8 mouse cellular contexts compared by ENCODE assay signal in the genomic region with DNA sequence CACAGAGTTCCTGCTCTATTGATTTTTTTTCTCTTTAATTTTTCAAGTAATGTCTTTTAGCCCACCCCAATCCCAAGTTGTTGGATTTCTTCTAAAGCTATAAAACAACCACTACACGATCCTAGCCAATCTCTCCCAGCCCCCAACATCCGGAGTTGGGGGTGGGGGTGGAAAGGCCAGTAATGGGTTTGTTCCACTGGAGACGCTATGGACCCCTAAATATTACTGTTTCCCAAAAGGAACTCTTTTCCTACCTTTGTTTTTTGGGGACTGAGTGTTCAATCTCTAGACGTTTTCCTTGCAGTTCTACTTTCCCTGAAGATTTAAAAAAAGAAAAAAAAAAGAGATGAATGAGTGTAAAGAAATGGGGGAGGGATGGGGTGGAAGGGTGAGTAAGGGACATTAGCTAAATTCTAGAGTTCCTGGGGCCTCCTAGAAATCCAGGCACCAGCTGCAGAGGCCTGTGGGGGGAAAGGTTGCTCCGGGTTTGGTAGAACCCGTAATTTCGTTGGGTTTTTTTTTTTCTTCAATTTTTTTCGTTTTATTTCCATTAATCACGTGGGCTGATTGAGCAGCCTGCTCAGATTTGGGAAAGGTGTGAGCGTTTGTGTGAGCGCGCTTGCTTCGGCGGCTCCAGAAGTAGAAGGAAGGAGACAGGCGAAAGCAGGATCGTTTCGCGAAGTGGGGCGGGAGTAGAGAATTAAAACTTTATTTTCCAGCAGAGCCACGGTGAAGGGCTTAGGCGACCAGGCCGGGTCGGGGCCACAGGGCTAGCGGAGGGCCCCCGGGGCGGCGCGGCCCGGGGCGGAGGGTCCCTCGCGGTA. TPM values are rescaled to one million over a fixed set of nuclear protein-coding genes. Genes with fewer than 3 reads are reported as not detected.
DNase-seq lines count a peak whose midpoint lies in the region; ATAC-seq and TF ChIP-seq lines count a peak whose summit lies in the region.

No protein-coding gene starts in this region.

- peak overlapping the region; percentile 96 for H3K27ac ChIP-seq in lung, embryonic 16.5 days (ENCODE audit: low read length)
- H3K27ac ChIP-seq in forebrain, embryonic 10.5 days = peak overlapping the region; percentile 100
- peak overlapping the region; percentile 69 for H3K27ac ChIP-seq in intestine, postnatal 0 days (ENCODE audit: low read depth, low read length)

- peak overlapping the region; percentile 93 for H3K9ac ChIP-seq in lung, embryonic 16.5 days (ENCODE audit: low read length)
- peak overlapping the region; percentile 79 for H3K9ac ChIP-seq in intestine, postnatal 0 days (ENCODE audit: low read depth, low read length)

- peaks cover 43% of the 10 kb centered on the region for H3K4me1 ChIP-seq in lung, embryonic 16.5 days (replicated peaks; ENCODE audit: control insufficient read depth, insufficient read depth, low read length)
- H3K4me1 ChIP-seq in forebrain, embryonic 10.5 days = peaks cover 72% of the 10 kb centered on the region
- peaks cover 8% of the 10 kb centered on the region; the same call in 1 of the 2 replicates for H3K4me1 ChIP-seq in intestine, postnatal 0 days (replicated peaks; ENCODE audit: control insufficient read depth, insufficient read depth, low read length)

- DNase-seq in lung, postnatal 14 days = no peak
- DNase-seq in forebrain, embryonic 10.5 days (ENCODE audit: extremely low spot score, low spot score) = no peak
- peak; percentile 44 for DNase-seq in retina, postnatal 1 day
- no peak for DNase-seq in urinary bladder, postnatal 10 days (ENCODE audit: low spot score)
- no peak for DNase-seq in T-cell, adult 2 months (ENCODE audit: low spot score)
- DNase-seq in gastrocnemius, postnatal 10 days = no peak

- H3K27me3 ChIP-seq in lung, embryonic 16.5 days (ENCODE audit: control insufficient read depth, insufficient read depth, low read depth, low read length) = peaks cover 6% of the 10 kb centered on the region; the same call in 1 of the 2 replicates
- H3K27me3 ChIP-seq in forebrain, embryonic 10.5 days (ENCODE audit: poor library complexity, severe bottlenecking) = no peaks in the 10 kb centered on the region
- peaks cover 27% of the 10 kb centered on the region for H3K27me3 ChIP-seq in intestine, postnatal 0 days (replicated peaks; ENCODE audit: control insufficient read depth, insufficient read depth, low read length)

- H3K9me3 ChIP-seq in lung, embryonic 16.5 days (ENCODE audit: control insufficient read depth, low read length) = no peaks in the 10 kb centered on the region
- H3K9me3 ChIP-seq in forebrain, embryonic 10.5 days = no peaks in the 10 kb centered on the region
- H3K9me3 ChIP-seq in intestine, postnatal 0 days (ENCODE audit: control insufficient read depth) = no peaks in the 10 kb centered on the region

- H3K36me3 ChIP-seq in lung, embryonic 16.5 days (ENCODE audit: control insufficient read depth, insufficient read depth, low read length) = no peaks in the 10 kb centered on the region
- peaks cover 37% of the 10 kb centered on the region for H3K36me3 ChIP-seq in forebrain, embryonic 10.5 days (replicated peaks)
- no peaks in the 10 kb centered on the region for H3K36me3 ChIP-seq in intestine, postnatal 0 days (ENCODE audit: control insufficient read depth, insufficient read depth)

- peak overlapping the region; percentile 99 for H3K4me2 ChIP-seq in lung, embryonic 16.5 days (ENCODE audit: low read depth, low read length)
- peak overlapping the region; percentile 98 for H3K4me2 ChIP-seq in intestine, postnatal 0 days (replicated peaks; ENCODE audit: low read depth)

- ATAC-seq in lung, embryonic 16.5 days (ENCODE audit: low read depth) = no peak
- peak; percentile 29; the same call in 1 of the 2 replicates for ATAC-seq in intestine, postnatal 0 days

- no peak for TF ChIP-seq CTCF in intestine, postnatal 0 days (IDR thresholded peaks at IDR 0.05; ENCODE audit: low read depth)

- under 1% methylated on average over 32 of the region's 32 CpGs for WGBS in lung, embryonic 16.5 days
- WGBS in forebrain, embryonic 10.5 days = under 1% methylated on average over 32 of the region's 32 CpGs
- WGBS in intestine, postnatal 0 days = 2% methylated on average over 31 of the region's 32 CpGs

- peak overlapping the region; percentile 87 for H3K4me3 ChIP-seq in lung, embryonic 16.5 days (ENCODE audit: low read length)
- H3K4me3 ChIP-seq in forebrain, embryonic 10.5 days = peak overlapping the region; percentile 100
- H3K4me3 ChIP-seq in intestine, postnatal 0 days (ENCODE audit: low read depth, low read length) = peak overlapping the region; percentile 55

RNA-seq across cellular contexts. Expression of gene Igf2bp1, which starts 1.6 kb away (rescaled TPM):
- 31.0 and 36.2 TPM in 2 replicates for polyA plus RNA-seq in lung, embryonic 16.5 days (2015; fragmentation: Nextera tagmentation; extraction: Ambion mirVana)
- 198 and 200 TPM in 2 replicates for polyA plus RNA-seq in forebrain, embryonic 10.5 days (2016; fragmentation: Nextera tagmentation; extraction: Ambion mirVana)
- polyA plus RNA-seq in intestine, postnatal 0 days (2015; fragmentation: Nextera tagmentation; extraction: Ambion mirVana) = 5.2 and 7.4 TPM in 2 replicates
- total RNA-seq in gastrocnemius, postnatal 10 days (2021) = 1 to 10 TPM in 1 of 2 experiments, under 1 TPM in 1; 0.23 to 1.4 TPM

RNA-seq across cellular contexts. Expression of gene Gip, which starts 20.2 kb away (rescaled TPM):
- polyA plus RNA-seq in lung, embryonic 16.5 days (2015; fragmentation: Nextera tagmentation; extraction: Ambion mirVana) = not detected in 2 replicates
- 0.25 TPM in 1 of 2 replicates, not detected in the other for polyA plus RNA-seq in forebrain, embryonic 10.5 days (2016; fragmentation: Nextera tagmentation; extraction: Ambion mirVana)
- polyA plus RNA-seq in intestine, postnatal 0 days (2015; fragmentation: Nextera tagmentation; extraction: Ambion mirVana) = 142 and 149 TPM in 2 replicates
- not detected for total RNA-seq in gastrocnemius, postnatal 10 days (2021)

RNA-seq across cellular contexts. Expression of gene Snf8, which starts 30.5 kb away (rescaled TPM):
- 84.3 and 92.0 TPM in 2 replicates for polyA plus RNA-seq in lung, embryonic 16.5 days (2015; fragmentation: Nextera tagmentation; extraction: Ambion mirVana)
- polyA plus RNA-seq in forebrain, embryonic 10.5 days (2016; fragmentation: Nextera tagmentation; extraction: Ambion mirVana) = 107 and 109 TPM in 2 replicates
- polyA plus RNA-seq in intestine, postnatal 0 days (2015; fragmentation: Nextera tagmentation; extraction: Ambion mirVana) = 91.8 and 99.2 TPM in 2 replicates
- 10 to 100 TPM; 31.6 to 34.5 TPM for total RNA-seq in gastrocnemius, postnatal 10 days (2021)

Comparison
In these comparisons a context has a peak if more than half of its experiments do, and no peak if none do; other contexts are left out.
1. RNA of gene Gip, which starts 20.2 kb away (polyA plus RNA-seq): 142 to 149 TPM in intestine, postnatal 0 days; 0.25 TPM in forebrain, embryonic 10.5 days and not detected in lung, embryonic 16.5 days; every median in the first group is over 100 times any median in the second.
2. Peak in every context shown above with its lines, with median percentiles within 50 percentile points of each other: H3K27ac ChIP-seq and H3K4me3 ChIP-seq.